Mouse (Mus musculus): Measurements from ENCODE around the gene Kifc1.
"Not testable (repeated sequence)": the region's sequence is repeated elsewhere in the genome, so short reads cannot be mapped to it uniquely, and the experiment has no call there.

The Kifc1 gene

GRCm38 (mm10) chr17:33902079-33902478, 11.6 kb upstream of the Kifc1 start:
- DNase-seq (ENCODE audit: low spot score in 2 of 2) = no peak

- no peak for DNase-seq (ENCODE audit: low spot score in 2 of 2)
These were observed 11.2 kb upstream of the Kifc1 start for GRCm38 (mm10) chr17:33901653-33902052.

GRCm38 (mm10) chr17:33900989-33901314, 10.5 kb upstream of the Kifc1 start:
- DNase-seq (ENCODE audit: low spot score in 2 of 2) = no peak

GRCm38 (mm10) chr17:33900281-33900988, 10.0 kb upstream of the Kifc1 start:
- no peak for DNase-seq (ENCODE audit: low spot score in 2 of 2)

- DNase-seq (ENCODE audit: low spot score in 2 of 2) = no peak
These were observed 9.2 kb upstream of the Kifc1 start for GRCm38 (mm10) chr17:33899642-33900041.

- DNase-seq (ENCODE audit: low spot score in 2 of 2) = not testable (repeated sequence)
These were observed 7.7 kb upstream of the Kifc1 start for GRCm38 (mm10) chr17:33898193-33898592.

- DNase-seq (ENCODE audit: low spot score in 2 of 2) = no peak
These were observed 6.8 kb upstream of the Kifc1 start for GRCm38 (mm10) chr17:33897114-33897794.

GRCm38 (mm10) chr17:33893011-33893410, 2.5 kb upstream of the Kifc1 start:
- not testable (repeated sequence) for DNase-seq (ENCODE audit: low spot score in 2 of 2)

- no peak for DNase-seq (ENCODE audit: low spot score in 2 of 2)
These were observed 2.0 kb upstream of the Kifc1 start for GRCm38 (mm10) chr17:33892429-33892828.

GRCm38 (mm10) chr17:33891892-33892291, 1.4 kb upstream of the Kifc1 start:
- DNase-seq (ENCODE audit: low spot score in 2 of 2) = not testable (repeated sequence)

- no peak for DNase-seq (ENCODE audit: low spot score in 2 of 2)
These were observed 896 bp upstream of the Kifc1 start for GRCm38 (mm10) chr17:33891357-33891756.

- not testable (repeated sequence) for DNase-seq (ENCODE audit: low spot score in 2 of 2)
These were observed 424 bp downstream of the Kifc1 start for GRCm38 (mm10) chr17:33889941-33890532.

GRCm38 (mm10) chr17:33888230-33888629, 2.2 kb downstream of the Kifc1 start:
- DNase-seq (ENCODE audit: low spot score in 2 of 2) = not testable (repeated sequence)

- DNase-seq (ENCODE audit: low spot score in 2 of 2) = not testable (repeated sequence)
These were observed 2.7 kb downstream of the Kifc1 start for GRCm38 (mm10) chr17:33887802-33888201.

GRCm38 (mm10) chr17:33884320-33884719, 6.1 kb downstream of the Kifc1 start:
- DNase-seq (ENCODE audit: low spot score in 2 of 2) = not testable (repeated sequence)

- not testable (repeated sequence) for DNase-seq (ENCODE audit: low spot score in 2 of 2)
These were observed 14.7 kb downstream of the Kifc1 start for GRCm38 (mm10) chr17:33875797-33876196.

GRCm38 (mm10) chr17:33874411-33874810, 16.1 kb downstream of the Kifc1 start:
- no peak for DNase-seq (ENCODE audit: low spot score in 2 of 2)

GRCm38 (mm10) chr17:33873537-33873936, 16.9 kb downstream of the Kifc1 start, which contains the start of gene Gm7029:
Gene Gm7029 (plus strand): TSS chr17:33873837.
- not testable (repeated sequence) for DNase-seq (ENCODE audit: low spot score in 2 of 2)

GRCm38 (mm10) chr17:33865330-33866030, 25.0 kb downstream of the Kifc1 start:
- no peak for DNase-seq (ENCODE audit: low spot score in 2 of 2)

GRCm38 (mm10) chr17:33857816-33858215, 32.6 kb downstream of the Kifc1 start:
- DNase-seq (ENCODE audit: low spot score in 2 of 2) = no peak

- DNase-seq (ENCODE audit: low spot score in 2 of 2) = no peak
These were observed 39.1 kb downstream of the Kifc1 start for GRCm38 (mm10) chr17:33851331-33851730.

- no peak for DNase-seq (ENCODE audit: low spot score in 2 of 2)
These were observed 42.3 kb downstream of the Kifc1 start for GRCm38 (mm10) chr17:33848139-33848538.
